Mouse (Mus musculus): ENCODE measurements around the gene Olfr373. TPM values are rescaled to one million over a fixed set of nuclear protein-coding genes. Genes with fewer than 3 reads are reported as not detected.

Gene Olfr373
- total RNA-seq, 2 experiments from 2014 or later = not detected

GRCm38 (mm10) chr8:72132891-72133290, 49.9 kb downstream of the Olfr373 start:
- DNase-seq = no peak
- intact Hi-C loops (cut with DNase I) = no loop called here

GRCm38 (mm10) chr8:72133507-72133906, 50.5 kb downstream of the Olfr373 start:
- no peak for DNase-seq
- intact Hi-C loops (cut with DNase I) = no loop called here

- intact Hi-C loops (cut with DNase I) = no loop called here
Measured at GRCm38 (mm10) chr8:72134756-72135445, 51.9 kb downstream of the Olfr373 start, which contains the start of gene Tpm4. Gene Tpm4, plus strand, starts transcription at chr8:72134975.

GRCm38 (mm10) chr8:72135446-72136301, 52.7 kb downstream of the Olfr373 start:
- intact Hi-C loops (cut with DNase I) = no loop called here
- DNase-seq = peak; percentile 32 to 33

More at GRCm38 (mm10) chr8:72134756-72135445, 51.9 kb downstream of the Olfr373 start, which contains the start of gene Tpm4:
- peak; percentile 49 to 58 for DNase-seq

- intact Hi-C loops (cut with DNase I) = no loop called here
- peak; percentile 53 to 70 for DNase-seq
Measured at GRCm38 (mm10) chr8:72136302-72136978, 53.5 kb downstream of the Olfr373 start.

GRCm38 (mm10) chr8:72137431-72137830, 54.5 kb downstream of the Olfr373 start:
- no peak for DNase-seq
- intact Hi-C loops (cut with DNase I) = no loop called here

- intact Hi-C loops (cut with DNase I) = no loop called here
- DNase-seq = no peak
Measured at GRCm38 (mm10) chr8:72138456-72138855, 55.5 kb downstream of the Olfr373 start.

- no peak for DNase-seq
- intact Hi-C loops (cut with DNase I) = no loop called here
Measured at GRCm38 (mm10) chr8:72143256-72143824, 60.4 kb downstream of the Olfr373 start.

GRCm38 (mm10) chr8:72144345-72144975, 61.5 kb downstream of the Olfr373 start:
- intact Hi-C loops (cut with DNase I) = no loop called here

GRCm38 (mm10) chr8:72145511-72145910, 62.5 kb downstream of the Olfr373 start:
- intact Hi-C loops (cut with DNase I) = no loop called here

More at GRCm38 (mm10) chr8:72144345-72144975, 61.5 kb downstream of the Olfr373 start:
- DNase-seq = no peak

GRCm38 (mm10) chr8:72146056-72146455, 63.1 kb downstream of the Olfr373 start:
- DNase-seq = no peak
- intact Hi-C loops (cut with DNase I) = no loop called here

More at GRCm38 (mm10) chr8:72145511-72145910, 62.5 kb downstream of the Olfr373 start:
- no peak for DNase-seq

- DNase-seq = no peak
- intact Hi-C loops (cut with DNase I) = no loop called here
Measured at GRCm38 (mm10) chr8:72146556-72146955, 63.6 kb downstream of the Olfr373 start.

GRCm38 (mm10) chr8:72147266-72147665, 64.3 kb downstream of the Olfr373 start:
- intact Hi-C loops (cut with DNase I) = no loop called here
- DNase-seq = no peak

GRCm38 (mm10) chr8:72149056-72149455, 66.1 kb downstream of the Olfr373 start:
- intact Hi-C loops (cut with DNase I) = no loop called here

GRCm38 (mm10) chr8:72151418-72152078, 68.6 kb downstream of the Olfr373 start:
- DNase-seq = no peak
- intact Hi-C loops (cut with DNase I) = no loop called here

More at GRCm38 (mm10) chr8:72149056-72149455, 66.1 kb downstream of the Olfr373 start:
- DNase-seq = no peak
